Mouse (Mus musculus) ES-Bruce4 (cell line): ENCODE data around the gene Cabp4. TPM values are rescaled to one million over a fixed set of nuclear protein-coding genes. Genes with fewer than 3 reads are reported as not detected.

Experiments used
- H3K27ac ChIP-seq: 2 replicates; pipeline ENCODE4 v1.5.1; 2012; ENCODE audit warnings: low read length, inconsistent platforms; ENCODE audit not compliant: insufficient read depth
- H3K27me3 ChIP-seq: 2 replicates; pipeline ENCODE4 v1.6.1; 2012; ENCODE audit warnings: mild to moderate bottlenecking, low read length, inconsistent platforms; ENCODE audit not compliant: control insufficient read depth, poor library complexity, insufficient read depth, severe bottlenecking
- H3K36me3 ChIP-seq: 2 replicates; pipeline ENCODE4 v1.6.1; 2012; ENCODE audit warnings: inconsistent platforms, mild to moderate bottlenecking, low read length, moderate library complexity; ENCODE audit not compliant: control insufficient read depth, poor library complexity, insufficient read depth, severe bottlenecking
- H3K4me1 ChIP-seq: one replicate; pipeline ENCODE4 v1.8.1; 2011; ENCODE audit warnings: low read length; ENCODE audit not compliant: control insufficient read depth, insufficient read depth
- H3K4me3 ChIP-seq: 2 replicates; pipeline ENCODE4 v1.5.1; 2011; ENCODE audit warnings: low read depth, mild to moderate bottlenecking, low read length
- H3K9ac ChIP-seq: 2 replicates; pipeline ENCODE4 v1.6.1; 2012; ENCODE audit warnings: low read depth, mild to moderate bottlenecking, inconsistent platforms; ENCODE audit not compliant: poor library complexity, severe bottlenecking
- H3K9me3 ChIP-seq: replicated peaks from 2 replicates; pipeline ENCODE4 v1.6.1; 2012; ENCODE audit warnings: mild to moderate bottlenecking, low read length, inconsistent platforms; ENCODE audit not compliant: control insufficient read depth, poor library complexity, insufficient read depth, severe bottlenecking
- CTCF ChIP-seq: IDR thresholded peaks from one replicate; pipeline ENCODE4 v1.8.1; 2011; ENCODE audit warnings: low read depth, low read length
- EP300 ChIP-seq: IDR thresholded peaks from 2 replicates; pipeline ENCODE4 v1.6.1; 2011; ENCODE audit warnings: low read depth, low read length; ENCODE audit not compliant: insufficient read depth
- POLR2A ChIP-seq: IDR thresholded peaks from one replicate; pipeline ENCODE4 v1.8.1; 2011; ENCODE audit warnings: low read length; ENCODE audit not compliant: insufficient read depth
- polyA plus RNA-seq: library from polyadenylated mRNA; stranded (reverse); fragments of >200 nt; gene quantifications from 2 replicates; pipeline ENCODE4 v1.2.4, GENCODE M21; 2011; ENCODE audit warnings: low read depth; ENCODE audit not compliant: missing spikeins, insufficient read depth, insufficient read length

Cabp4 gene
- polyA plus RNA-seq, 1 experiment: not detected

DNA sequence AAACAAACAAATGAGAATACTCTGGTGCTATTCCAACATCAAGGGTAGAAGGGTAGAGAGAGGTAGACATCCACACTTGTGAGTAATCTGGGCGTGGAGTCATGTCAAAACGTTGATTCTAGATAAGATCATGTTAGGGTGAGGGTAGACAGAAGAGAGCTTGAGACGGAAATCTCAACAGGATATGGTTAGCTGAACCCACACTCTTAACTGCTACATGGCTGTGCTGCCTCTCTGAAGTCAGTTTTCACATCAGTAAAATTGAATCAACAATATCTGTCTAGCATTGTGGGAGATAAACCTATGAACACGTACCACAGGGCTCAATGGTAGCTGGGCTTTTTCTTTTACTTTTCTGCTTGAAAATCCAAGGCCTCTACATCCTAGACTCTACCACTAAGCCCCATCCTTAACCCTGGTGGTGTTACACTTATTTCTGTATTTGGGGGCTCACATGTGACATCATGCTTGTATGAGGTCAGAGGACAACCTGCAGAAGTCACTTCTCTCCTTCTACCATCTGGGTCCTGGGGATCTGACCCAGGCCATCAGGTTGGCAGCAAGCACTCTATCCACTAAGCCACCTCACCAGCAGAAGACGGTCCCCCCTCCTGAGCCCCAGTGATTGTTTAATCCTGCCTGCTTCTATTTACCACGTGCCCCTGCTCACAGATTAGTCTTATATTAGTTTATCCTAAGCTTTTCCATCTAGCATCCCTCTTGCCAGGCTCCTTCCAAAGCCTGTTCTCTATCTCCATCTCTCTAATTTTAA is 23.9 kb downstream of the Cabp4 start:
- Histone ChIP-seq H3K4me1 (no peaks in the 10 kb centered on the region), H3K27ac (no peak overlapping the region), H3K9ac (no peak overlapping the region), H3K4me3 (no peak overlapping the region), H3K36me3 (no peaks in the 10 kb centered on the region), H3K9me3 (no peaks in the 10 kb centered on the region), H3K27me3 (no peaks in the 10 kb centered on the region)
- TF ChIP-seq EP300: no peak
- TF ChIP-seq POLR2A: no peak
- TF ChIP-seq CTCF: no peak

DNA sequence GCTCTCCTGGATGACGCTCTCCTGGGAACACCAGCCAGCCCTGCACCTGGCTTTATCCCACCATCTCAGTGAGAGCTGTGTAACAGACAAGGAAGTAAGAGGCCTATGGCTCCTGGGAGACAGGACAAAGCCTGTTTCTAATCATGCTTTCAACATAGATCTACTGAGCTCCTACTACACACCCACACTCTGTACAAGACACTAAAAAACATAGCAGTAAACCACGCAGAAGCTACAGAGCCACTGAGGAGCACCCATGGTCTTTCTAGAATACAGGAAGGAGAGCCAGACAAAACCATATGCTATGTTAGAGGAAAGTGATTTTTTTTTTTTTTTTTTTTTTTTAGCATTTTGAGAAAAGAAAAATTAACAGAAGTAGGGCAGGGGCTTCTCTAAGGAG is 25.5 kb downstream of the Cabp4 start:
- Histone ChIP-seq H3K4me3 (no peak overlapping the region), H3K27me3 (no peaks in the 10 kb centered on the region), H3K36me3 (no peaks in the 10 kb centered on the region), H3K27ac (no peak overlapping the region), H3K4me1 (no peaks in the 10 kb centered on the region), H3K9ac (no peak overlapping the region), H3K9me3 (no peaks in the 10 kb centered on the region)
- TF ChIP-seq CTCF (no peak), POLR2A (no peak), EP300 (no peak)

DNA sequence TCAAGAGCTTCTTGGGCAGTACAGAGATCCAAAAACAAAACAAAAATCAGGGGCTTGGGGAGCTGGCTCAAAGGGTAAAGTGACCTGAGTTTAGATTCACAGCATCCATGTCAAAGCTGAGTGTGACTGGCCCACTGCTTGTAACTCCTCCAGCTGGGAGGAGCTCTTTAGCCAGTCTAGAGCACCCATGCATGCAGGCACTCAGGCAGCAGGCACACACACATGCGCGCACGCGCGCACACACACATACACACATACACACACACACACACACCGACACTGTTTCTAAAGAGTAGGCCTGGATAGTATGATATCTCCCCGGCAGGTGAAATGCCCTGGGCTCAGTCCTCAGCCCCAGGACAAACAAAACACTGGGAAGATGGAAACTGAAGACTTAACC is 26.8 kb downstream of the Cabp4 start:
- Histone ChIP-seq H3K27me3 (no peaks in the 10 kb centered on the region), H3K4me3 (no peak overlapping the region), H3K9ac (no peak overlapping the region), H3K9me3 (no peaks in the 10 kb centered on the region), H3K4me1 (no peaks in the 10 kb centered on the region), H3K27ac (no peak overlapping the region), H3K36me3 (no peaks in the 10 kb centered on the region)
- TF ChIP-seq POLR2A: no peak
- TF ChIP-seq CTCF: no peak
- no peak for TF ChIP-seq EP300

DNA sequence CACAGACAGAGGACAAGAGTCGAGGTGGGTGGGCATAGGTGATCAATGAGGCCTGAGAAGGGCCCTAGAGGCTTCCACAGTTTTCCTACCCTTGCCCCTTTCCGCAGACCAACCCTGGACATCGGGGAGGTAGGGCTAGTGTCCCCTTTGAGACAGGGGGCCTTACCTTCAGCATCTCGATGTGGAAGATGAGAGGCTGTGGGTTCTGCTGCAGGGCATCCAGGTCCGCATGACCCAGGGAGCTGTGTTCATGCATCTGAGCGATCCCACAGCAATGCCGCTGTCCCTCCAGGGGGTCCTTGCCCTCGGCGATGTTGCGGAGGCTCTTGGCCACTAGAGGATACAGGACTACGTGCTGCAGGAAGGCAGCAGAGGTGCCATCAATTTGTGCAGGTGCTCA is 28.0 kb downstream of the Cabp4 start:
- Histone ChIP-seq H3K9ac (no peak overlapping the region), H3K27me3 (no peaks in the 10 kb centered on the region), H3K4me1 (no peaks in the 10 kb centered on the region), H3K36me3 (no peaks in the 10 kb centered on the region), H3K27ac (no peak overlapping the region), H3K4me3 (no peak overlapping the region), H3K9me3 (no peaks in the 10 kb centered on the region)
- no peak for TF ChIP-seq CTCF
- TF ChIP-seq POLR2A: no peak

DNA sequence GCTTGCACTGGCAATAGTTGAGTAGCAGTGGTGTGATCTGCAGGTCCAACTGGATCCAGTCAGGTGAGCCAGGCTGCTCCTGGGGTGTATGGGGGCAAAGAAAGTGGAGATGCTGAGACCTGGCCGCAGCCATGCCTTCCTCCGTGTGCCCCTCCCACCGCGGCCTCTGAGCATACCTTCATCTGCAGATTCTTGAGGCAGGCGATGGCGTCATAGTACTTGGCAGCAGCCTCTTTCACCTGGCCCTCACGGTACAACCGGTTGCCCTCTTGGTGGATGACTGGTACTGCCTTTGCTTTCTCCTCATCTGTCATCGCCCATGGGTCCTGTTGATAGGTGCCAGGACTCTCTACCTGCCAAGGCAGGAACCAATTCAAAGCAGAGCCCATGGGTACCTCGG is 28.7 kb downstream of the Cabp4 start:
- H3K4me3 ChIP-seq: no peak overlapping the region
- H3K27me3 ChIP-seq: no peaks in the 10 kb centered on the region
- no peak overlapping the region for H3K9ac ChIP-seq
- H3K9me3 ChIP-seq: no peaks in the 10 kb centered on the region
- no peaks in the 10 kb centered on the region for H3K4me1 ChIP-seq
- TF ChIP-seq CTCF (no peak), EP300 (no peak), POLR2A (no peak)
- no peaks in the 10 kb centered on the region for H3K36me3 ChIP-seq
- H3K27ac ChIP-seq: no peak overlapping the region

DNA sequence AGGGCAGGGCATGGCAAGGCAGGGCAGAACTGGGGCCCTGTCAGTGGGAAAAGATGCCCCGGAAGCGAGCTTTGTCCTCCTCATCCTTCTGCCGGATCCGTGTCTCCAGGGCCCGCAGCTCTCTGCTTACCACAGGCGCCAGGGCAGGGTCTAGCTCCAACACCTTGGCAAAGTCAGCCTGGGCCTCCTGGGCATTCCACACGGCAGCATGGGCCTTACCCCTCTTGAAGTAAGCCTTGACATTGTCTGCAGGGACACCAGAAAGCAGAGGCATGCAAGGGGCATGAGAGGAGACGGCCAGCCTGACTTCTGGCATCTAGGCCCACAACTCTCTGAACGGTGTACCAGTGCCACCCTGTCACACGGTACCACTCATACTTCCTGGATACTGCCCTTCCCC is 29.3 kb downstream of the Cabp4 start:
- Histone ChIP-seq H3K27ac (no peak overlapping the region), H3K4me3 (no peak overlapping the region)

More for the DNA sequence above, 29.3 kb downstream of the Cabp4 start:
- Histone ChIP-seq H3K36me3 (no peaks in the 10 kb centered on the region), H3K4me1 (no peaks in the 10 kb centered on the region), H3K9ac (no peak overlapping the region), H3K27me3 (no peaks in the 10 kb centered on the region), H3K9me3 (no peaks in the 10 kb centered on the region)
- TF ChIP-seq POLR2A (no peak), EP300 (no peak), CTCF (no peak)
